Mouse (Mus musculus) forebrain, embryonic 10.5 days (tissue): Measurements from ENCODE around the gene Rfxank. TPM values are rescaled to one million over a fixed set of nuclear protein-coding genes. Genes with fewer than 3 reads are reported as not detected.

Experiments
- DNase-seq: peaks from one replicate; pipeline ENCODE4 v3.0.0-alpha.2; 2017; ENCODE audit warnings: low spot score; ENCODE audit errors: extremely low spot score
- H3K27ac ChIP-seq: fragments of 300-500 bp; sonication (generic); 2 replicates; pipeline ENCODE4 v1.5.1; 2016; ENCODE audit warnings: mild to moderate bottlenecking
- H3K27me3 ChIP-seq: fragments of 300-500 bp; sonication (generic); 2 replicates; pipeline ENCODE4 v1.6.1; 2016; ENCODE audit warnings: mild to moderate bottlenecking; ENCODE audit not compliant: poor library complexity, severe bottlenecking
- H3K36me3 ChIP-seq: fragments of 300-500 bp; sonication (generic); replicated peaks from 2 replicates; pipeline ENCODE4 v1.6.1; 2016; ENCODE audit warnings: mild to moderate bottlenecking, moderate library complexity
- H3K4me1 ChIP-seq: fragments of 300-500 bp; sonication (generic); 2 replicates; pipeline ENCODE4 v1.6.1; 2016
- H3K4me3 ChIP-seq: fragments of 300-500 bp; sonication (generic); 2 replicates; pipeline ENCODE4 v1.5.1; 2016; ENCODE audit warnings: mild to moderate bottlenecking, moderate library complexity
- H3K9me3 ChIP-seq: fragments of 300-500 bp; sonication (generic); 2 replicates; pipeline ENCODE4 v1.6.1; 2016; ENCODE audit warnings: mild to moderate bottlenecking, moderate library complexity
- WGBS: fragments of 180-500 bp; shearing (Covaris S2); methylation state at CpG from one replicate; pipeline ENCODE4 v1.1.7; 2016; 5-methylcytosine and 5-hydroxymethylcytosine counted together
- microRNA-seq: library from miRNA; unstranded; fragments of <30 nt; microRNA quantifications from one replicate; pipeline ENCODE4, GENCODE M21; 2017
- polyA plus RNA-seq: library from polyadenylated mRNA; unstranded; fragments of >200 nt; fragmentation: Nextera tagmentation; extraction: Ambion mirVana; gene quantifications from 2 replicates; pipeline ENCODE4 v1.2.1, GENCODE M21; 2016

Gene Rfxank
- polyA plus RNA-seq, 1 experiment from 2014 or later, result 17.1 TPM

DNA sequence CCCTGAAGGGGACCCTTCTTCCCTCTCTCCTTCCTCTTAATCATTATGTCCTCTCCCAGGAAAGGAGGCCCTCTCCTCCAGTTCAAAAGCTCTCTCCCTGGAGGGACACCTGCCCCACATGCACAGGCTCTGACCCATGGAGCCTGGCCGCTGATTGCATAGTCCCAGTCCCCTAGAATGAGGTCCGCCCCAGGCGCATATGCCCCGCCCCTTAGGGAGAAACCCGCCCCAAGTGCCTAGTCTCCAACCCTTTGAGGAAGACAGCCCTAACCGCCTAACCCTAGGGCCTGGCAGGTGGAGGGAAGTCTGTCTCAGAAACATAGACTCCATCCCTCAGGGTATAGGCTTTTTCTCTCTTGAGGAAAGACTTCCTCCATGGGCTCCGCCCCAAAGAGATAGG lies 51.7 kb downstream of the Rfxank start:
- no peaks in the 10 kb centered on the region for H3K9me3 ChIP-seq
- H3K4me3 ChIP-seq, result no peak overlapping the region; the same call in 1 of the 2 replicates
- no peaks in the 10 kb centered on the region for H3K36me3 ChIP-seq

DNA sequence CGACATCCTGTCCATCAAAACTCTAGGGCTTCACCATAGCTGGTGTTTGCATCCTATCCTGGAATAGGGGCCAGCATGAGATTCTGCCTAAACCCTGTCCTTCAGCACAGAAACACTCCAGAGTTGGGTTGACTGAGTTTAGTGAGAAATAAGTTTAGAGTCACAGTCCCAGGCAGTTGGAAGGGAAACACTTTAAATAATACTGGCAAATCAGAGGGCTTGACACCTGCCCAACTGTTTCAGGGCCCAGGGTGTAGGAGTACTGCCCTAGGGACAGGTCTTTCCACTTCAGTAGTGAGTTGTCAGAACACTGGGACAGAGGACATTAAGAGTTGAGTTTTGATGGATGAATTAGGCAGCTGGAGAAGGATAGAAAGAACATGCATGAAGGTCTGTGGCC lies 52.8 kb downstream of the Rfxank start:
- DNase-seq, result no peak

More for the DNA sequence above, 51.7 kb downstream of the Rfxank start:
- Histone ChIP-seq H3K4me1 (peaks cover 48% of the 10 kb centered on the region), H3K27ac (no peak overlapping the region), H3K27me3 (peaks cover 100% of the 10 kb centered on the region)
- DNase-seq, result no peak
- 4% methylated on average over 7 of the region's 7 CpGs for WGBS

DNA sequence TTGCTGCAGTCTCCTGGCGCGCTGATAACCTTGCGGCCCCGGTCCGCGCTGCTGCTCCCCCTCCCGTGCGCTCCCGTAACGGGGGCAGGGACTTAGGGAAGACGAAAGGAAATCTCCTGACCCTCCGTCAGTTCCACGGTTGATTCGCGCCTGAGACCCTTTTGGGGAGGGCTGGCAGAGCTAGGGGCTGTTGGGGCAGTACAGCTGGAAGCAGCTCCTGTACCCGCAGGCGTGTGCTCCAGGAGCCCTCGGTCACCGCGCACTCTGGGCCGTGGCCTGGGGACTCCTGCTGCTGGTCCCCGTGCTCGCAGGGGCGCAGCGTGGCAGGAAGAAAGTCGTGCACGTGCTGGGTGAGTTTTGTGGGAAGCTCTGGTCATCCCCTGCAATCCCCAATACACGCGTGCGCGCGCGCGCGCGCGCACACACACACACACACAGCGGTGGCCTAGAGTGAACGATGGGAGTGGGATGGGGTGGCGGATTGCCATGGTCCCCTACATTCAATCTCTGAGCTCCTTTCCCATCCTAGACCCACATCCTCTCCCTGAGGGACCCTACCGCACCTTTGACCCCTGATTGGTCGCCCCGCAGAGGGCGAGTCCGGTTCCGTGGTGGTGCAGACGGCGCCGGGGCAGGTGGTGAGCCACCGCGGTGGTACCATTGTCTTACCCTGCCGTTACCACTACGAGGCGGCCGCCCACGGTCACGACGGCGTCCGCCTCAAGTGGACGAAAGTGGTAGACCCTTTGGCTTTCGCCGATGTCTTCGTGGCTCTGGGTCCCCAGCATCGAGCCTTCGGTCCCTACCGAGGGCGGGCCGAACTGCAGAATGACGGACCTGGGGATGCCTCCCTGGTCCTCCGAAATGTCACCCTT lies 54.5 kb downstream of the Rfxank start:
- Histone ChIP-seq H3K27me3 (peaks cover 85% of the 10 kb centered on the region), H3K27ac (no peak overlapping the region), H3K36me3 (no peaks in the 10 kb centered on the region), H3K9me3 (no peaks in the 10 kb centered on the region), H3K4me1 (peaks cover 38% of the 10 kb centered on the region), H3K4me3 (peak overlapping the region; percentile 52)
- WGBS, result 2% methylated on average over 71 of the region's 71 CpGs
- DNase-seq, result peak; percentile 46

More for the DNA sequence above, 52.8 kb downstream of the Rfxank start:
- Histone ChIP-seq H3K4me3 (no peak overlapping the region), H3K27ac (no peak overlapping the region), H3K36me3 (no peaks in the 10 kb centered on the region), H3K27me3 (peaks cover 98% of the 10 kb centered on the region), H3K4me1 (peaks cover 48% of the 10 kb centered on the region), H3K9me3 (no peaks in the 10 kb centered on the region)
- 44% methylated on average over 1 of the region's 1 CpGs for WGBS

DNA sequence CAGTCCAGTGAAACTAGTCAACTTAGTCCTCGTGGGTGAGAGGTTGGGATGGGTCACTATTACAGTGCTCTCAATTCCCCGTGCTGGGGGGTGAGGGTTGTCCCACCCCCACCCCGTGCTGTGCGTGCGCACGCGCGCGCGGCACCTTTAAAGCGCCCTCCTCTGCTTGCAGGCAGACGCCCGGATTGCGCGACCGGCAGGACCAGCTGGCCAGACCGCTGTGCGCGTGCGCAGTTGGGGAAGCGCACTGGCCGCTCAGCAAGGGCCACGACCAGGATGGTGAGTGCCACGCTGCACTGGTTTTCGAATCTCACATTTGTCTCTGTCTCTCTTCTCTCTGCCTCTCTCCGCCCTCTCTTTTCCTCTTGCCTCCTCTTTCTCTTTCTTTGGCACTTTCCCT lies 55.7 kb downstream of the Rfxank start, which contains the start of gene Hapln4:
TSS of gene Hapln4 (plus strand) at position 173 of the 400 bp plus-strand sequence.
- Histone ChIP-seq H3K4me1 (peaks cover 32% of the 10 kb centered on the region), H3K27ac (no peak within 1 kb of the TSS), H3K9me3 (no peaks in the 10 kb centered on the region), H3K27me3 (peaks cover 75% of the 10 kb centered on the region), H3K4me3 (peak within 1 kb of the TSS; percentile 52), H3K36me3 (no peaks in the 10 kb centered on the region)
- DNase-seq, result peak; percentile 70
- under 1% methylated on average over 26 of the region's 26 CpGs for WGBS

- H3K9me3 ChIP-seq, result no peaks in the 10 kb centered on the region
- H3K27me3 ChIP-seq, result peaks cover 62% of the 10 kb centered on the region
- no peak for DNase-seq
- H3K4me3 ChIP-seq, result no peak overlapping the region
- no peak overlapping the region for H3K27ac ChIP-seq
- H3K36me3 ChIP-seq, result no peaks in the 10 kb centered on the region
- peaks cover 19% of the 10 kb centered on the region for H3K4me1 ChIP-seq
- WGBS, result 93% methylated on average over 2 of the region's 2 CpGs
Observed at GRCm38 (mm10) chr8:70081976-70082375, 57.0 kb downstream of the Rfxank start.

Small RNA genes lying within 50 kb of the gene (microRNA-seq; reads per million reads assigned to microRNA genes)
- not detected for gene Mir7066

Other genes with a start within 250 kb of the Rfxank start
- 5.1 and 5.3 TPM in 2 replicates for gene Tssk6, start 237.0 kb downstream of the Rfxank start, polyA plus RNA-seq
- gene Ndufa13, start 236.6 kb downstream of the Rfxank start, polyA plus RNA-seq, result 165 and 170 TPM in 2 replicates
- 3.8 and 5.1 TPM in 2 replicates for gene Yjefn3, start 236.4 kb downstream of the Rfxank start, polyA plus RNA-seq
- 51.7 and 57.1 TPM in 2 replicates for gene Gatad2a, start 142.8 kb downstream of the Rfxank start, polyA plus RNA-seq
- 54.5 and 58.6 TPM in 2 replicates for gene Mau2, start 96.4 kb downstream of the Rfxank start, polyA plus RNA-seq
- 53.4 and 55.3 TPM in 2 replicates for gene Sugp1, start 96.3 kb downstream of the Rfxank start, polyA plus RNA-seq
- 0.35 and 0.68 TPM in 2 replicates for gene Tm6sf2, start 66.2 kb downstream of the Rfxank start, polyA plus RNA-seq
- 0.05 and 0.12 TPM in 2 replicates for gene Hapln4, start 55.7 kb downstream of the Rfxank start, polyA plus RNA-seq
- 10.5 and 13.5 TPM in 2 replicates for gene Ncan, start 18.3 kb downstream of the Rfxank start, polyA plus RNA-seq
- gene Nr2c2ap, start 7.8 kb downstream of the Rfxank start, polyA plus RNA-seq, result 35.7 and 37.9 TPM in 2 replicates
- 38.5 and 41.6 TPM in 2 replicates for gene Borcs8, start 345 bp upstream of the Rfxank start, polyA plus RNA-seq
- 0.71 and 0.74 TPM in 2 replicates for gene Mef2b, start 557 bp upstream of the Rfxank start, polyA plus RNA-seq
- 68.8 and 70.2 TPM in 2 replicates for gene Tmem161a, start 33.2 kb upstream of the Rfxank start, polyA plus RNA-seq
- gene Slc25a42, start 73.2 kb upstream of the Rfxank start, polyA plus RNA-seq, result 2.2 and 2.6 TPM in 2 replicates
- 55.7 and 56.7 TPM in 2 replicates for gene Sugp2, start 95.1 kb upstream of the Rfxank start, polyA plus RNA-seq
- 29.4 and 32.7 TPM in 2 replicates for gene Armc6, start 95.3 kb upstream of the Rfxank start, polyA plus RNA-seq
- gene Homer3, start 143.7 kb upstream of the Rfxank start, polyA plus RNA-seq, result 115 and 120 TPM in 2 replicates
- gene Ddx49, start 163.3 kb upstream of the Rfxank start, polyA plus RNA-seq, result 54.9 and 57.2 TPM in 2 replicates
- 286 and 300 TPM in 2 replicates for gene Cope, start 163.4 kb upstream of the Rfxank start, polyA plus RNA-seq
- 4.1 and 4.5 TPM in 2 replicates for gene Cers1, start 176.6 kb upstream of the Rfxank start, polyA plus RNA-seq
- gene Gdf1, start 190.7 kb upstream of the Rfxank start, polyA plus RNA-seq, result 3.7 and 4.6 TPM in 2 replicates
- gene Upf1, start 214.1 kb upstream of the Rfxank start, polyA plus RNA-seq, result 14.5 and 16.3 TPM in 2 replicates
- 0.19 and 0.38 TPM in 2 replicates for gene Comp, start 234.4 kb upstream of the Rfxank start, polyA plus RNA-seq